Mouse (Mus musculus) ES-CJ7 (cell line): Measurements from ENCODE around the gene Surf1.

Experiments
- DNase-seq: peaks from one replicate; pipeline ENCODE4 v3.0.0; 2011; ENCODE audit warnings: low read depth, low spot score

The Surf1 gene

GRCm38 (mm10) chr2:26927745-26928476 lies 11.6 kb upstream of the Surf1 start:
- DNase-seq = no peak

GRCm38 (mm10) chr2:26921784-26922183 lies 5.5 kb upstream of the Surf1 start:
- DNase-seq = no peak

DNA sequence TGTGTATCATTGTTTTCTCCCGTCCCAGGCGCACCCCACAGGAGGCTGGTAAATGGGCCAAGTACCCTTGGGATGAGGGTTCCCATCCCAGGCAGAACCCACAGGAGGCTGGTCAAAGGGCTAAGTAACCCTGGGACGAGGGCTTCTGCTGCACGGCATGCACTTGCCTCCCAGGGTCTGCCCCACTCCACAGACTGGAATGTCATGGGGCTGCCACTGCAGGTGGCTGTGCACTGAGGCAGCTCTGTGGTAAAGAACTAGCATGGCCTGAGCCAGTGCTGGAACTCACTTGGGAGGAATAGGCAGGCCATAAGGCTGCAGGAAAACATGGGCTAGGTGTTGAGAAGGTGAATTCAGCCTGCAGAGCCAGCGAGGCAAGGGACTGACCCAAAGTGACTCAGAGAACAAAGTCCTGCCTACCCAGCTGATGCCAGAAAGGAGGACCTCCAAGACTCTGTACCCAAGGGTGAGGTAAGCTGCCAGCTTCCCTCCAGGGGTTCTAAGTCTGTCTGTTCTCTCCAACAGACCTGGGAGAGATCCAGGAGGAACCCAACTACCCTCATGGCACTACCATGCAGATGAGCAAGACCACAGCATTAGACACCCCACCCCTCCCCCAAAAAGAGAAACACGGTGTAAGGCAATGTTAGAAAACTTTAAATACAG lies 4.0 kb upstream of the Surf1 start:
- no peak for DNase-seq

DNA sequence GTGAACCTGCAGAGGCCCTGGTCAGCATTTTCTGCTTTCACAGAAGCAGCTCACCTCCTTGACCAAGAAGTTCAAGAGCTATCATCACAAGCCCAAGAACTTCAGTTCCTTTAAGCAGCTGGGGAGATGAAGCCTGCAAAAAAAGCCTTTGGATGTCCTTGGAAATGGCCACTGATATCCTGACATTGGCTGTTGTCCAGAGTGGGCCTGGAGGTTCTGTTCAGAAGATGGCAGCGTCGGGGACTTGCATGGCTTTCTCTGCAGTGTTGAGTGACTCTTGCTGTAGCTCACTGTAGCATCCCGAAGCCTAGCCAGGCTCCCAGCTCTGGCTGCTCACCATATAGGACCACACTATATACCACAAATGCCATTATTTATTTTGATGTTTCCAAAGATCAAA lies 3.4 kb upstream of the Surf1 start:
- no peak for DNase-seq

- no peak for DNase-seq
Observed at GRCm38 (mm10) chr2:26916738-26917137, 408 bp upstream of the Surf1 start.

GRCm38 (mm10) chr2:26914148-26914941 lies 2.0 kb downstream of the Surf1 start:
- no peak for DNase-seq

DNA sequence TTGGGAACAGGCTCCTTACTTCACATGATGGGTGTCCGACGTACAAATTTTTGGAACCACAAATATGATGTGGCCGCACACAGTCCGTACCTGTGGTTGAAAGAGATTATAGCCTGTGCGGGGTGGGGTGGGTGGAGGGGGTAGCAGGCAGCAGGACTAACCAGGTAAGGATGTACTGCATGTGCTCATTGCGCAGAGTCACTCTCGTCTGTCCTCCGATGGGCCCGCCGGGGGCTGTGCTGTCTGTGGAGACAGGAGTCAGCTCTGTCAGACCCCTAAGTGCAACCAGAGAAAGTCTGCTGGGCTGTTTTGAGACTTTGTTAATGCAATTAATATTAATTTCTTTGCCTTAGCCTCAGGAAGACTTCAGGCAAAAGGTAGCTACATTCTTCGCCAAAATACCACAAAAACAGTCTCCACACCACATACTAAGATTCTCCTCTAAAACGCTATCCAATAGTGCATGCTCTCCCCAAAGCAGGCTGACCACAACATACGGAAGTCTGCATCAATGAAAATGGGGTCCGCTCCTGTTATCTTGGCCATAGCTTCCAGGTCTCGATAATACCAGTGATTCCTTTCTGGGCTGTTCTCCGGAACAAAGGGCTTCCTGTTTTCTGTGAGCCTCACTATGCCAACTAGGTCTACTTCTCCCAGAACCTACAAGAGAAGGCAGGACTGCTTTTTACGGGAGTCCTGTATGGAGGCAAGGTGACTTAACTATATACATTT lies 2.7 kb downstream of the Surf1 start:
- no peak for DNase-seq

DNA sequence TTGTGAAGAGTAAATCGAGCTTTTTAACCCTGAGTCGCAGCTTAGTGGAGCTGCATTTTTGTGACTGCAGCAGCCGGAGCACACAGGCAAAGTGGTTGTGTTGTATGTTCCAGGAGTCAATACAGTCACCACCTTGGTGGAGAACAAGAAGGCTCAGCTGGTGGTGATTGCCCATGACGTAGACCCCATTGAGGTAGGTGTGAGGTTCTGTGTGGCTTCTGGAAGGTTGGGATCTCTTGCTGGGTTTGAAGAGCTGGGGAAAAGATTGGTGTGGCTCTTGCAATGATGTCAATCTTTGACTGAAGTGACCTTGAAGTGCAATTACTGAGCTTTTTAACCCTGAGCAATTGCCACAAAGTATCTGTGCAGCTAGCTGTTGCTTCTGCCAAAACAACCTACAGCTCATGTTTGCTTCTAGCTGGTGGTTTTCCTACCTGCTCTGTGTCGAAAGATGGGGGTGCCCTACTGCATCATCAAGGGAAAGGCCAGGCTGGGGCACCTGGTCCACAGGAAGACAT lies 4.0 kb downstream of the Surf1 start:
- DNase-seq = no peak

DNA sequence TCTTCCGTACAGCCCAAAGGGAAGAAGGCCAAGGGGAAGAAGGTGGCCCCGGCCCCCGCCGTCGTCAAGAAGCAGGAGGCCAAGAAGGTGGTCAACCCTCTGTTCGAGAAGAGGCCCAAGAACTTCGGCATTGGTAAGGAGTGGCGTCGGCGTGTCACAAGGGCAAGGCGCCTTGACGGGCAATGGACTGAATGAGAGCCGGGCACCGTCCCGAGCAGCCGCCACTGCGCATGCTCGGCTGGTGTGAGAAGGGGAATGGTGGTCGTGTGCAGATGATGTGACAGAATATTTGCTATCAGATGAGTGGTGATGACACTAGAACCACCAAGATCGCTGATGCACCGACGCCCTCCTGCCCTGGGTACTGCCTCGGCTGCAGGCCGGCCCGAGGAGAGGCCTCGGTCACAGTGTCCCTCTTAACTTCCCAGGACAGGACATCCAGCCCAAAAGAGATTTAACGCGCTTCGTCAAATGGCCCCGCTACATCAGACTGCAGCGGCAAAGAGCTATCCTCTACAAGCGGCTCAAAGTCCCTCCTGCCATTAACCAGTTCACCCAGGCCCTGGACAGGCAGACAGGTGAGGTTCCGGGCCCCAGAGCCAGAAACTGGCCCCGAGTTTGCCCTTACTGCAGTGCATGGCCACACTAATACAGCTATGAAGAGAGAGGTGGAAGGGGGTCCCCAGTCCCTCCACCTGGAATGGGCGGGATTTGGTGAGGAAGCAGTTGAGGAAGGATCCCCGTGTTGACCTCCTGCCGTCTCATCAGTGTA lies 5.2 kb downstream of the Surf1 start:
- peak; percentile 66 for DNase-seq

DNA sequence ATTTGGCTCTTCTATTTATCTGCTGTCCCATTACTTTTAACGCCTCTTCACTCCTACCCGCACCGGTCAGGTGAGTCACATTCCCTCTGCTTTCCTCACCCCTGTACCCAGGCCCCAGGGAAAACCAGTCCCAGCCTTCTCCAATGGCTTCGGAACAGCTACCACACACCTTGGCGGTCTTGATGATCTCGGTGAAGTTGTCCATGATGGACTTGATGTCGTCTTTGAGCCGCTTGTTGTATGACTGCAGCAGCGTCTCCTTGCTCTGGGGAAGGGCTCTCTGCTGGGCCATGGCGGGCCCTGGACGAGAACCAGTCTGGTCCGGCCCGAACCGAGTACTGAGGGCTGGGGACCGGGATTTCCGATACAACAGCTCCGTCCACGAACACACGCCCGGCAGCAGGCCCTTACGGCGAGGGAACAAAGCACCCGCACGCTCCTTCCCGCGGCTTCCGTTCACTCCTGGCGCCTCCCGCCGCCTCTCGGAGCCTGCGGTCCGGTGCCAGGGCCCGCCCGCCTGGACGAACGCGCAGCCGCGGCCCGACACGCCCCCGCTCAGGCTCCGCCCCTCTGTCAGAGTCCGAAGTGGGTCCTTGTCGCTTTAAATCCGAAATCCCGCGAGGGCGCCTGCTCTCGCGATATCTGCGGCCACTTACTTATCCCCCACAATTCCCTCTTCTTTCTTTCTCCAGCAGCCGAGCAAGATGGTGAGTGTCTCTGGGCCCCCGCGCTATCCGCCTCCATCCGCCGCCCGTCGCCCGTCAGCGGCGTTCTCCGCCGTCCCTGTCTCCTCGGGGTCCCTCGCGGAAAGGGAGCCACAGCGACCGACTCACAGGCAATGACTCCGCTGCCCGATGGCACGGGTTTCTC lies 6.0 kb downstream of the Surf1 start, which contains the start of the genes Med22 and Rpl7a:
Gene Med22, minus strand, starts transcription at position 554 of the 870 bp plus-strand sequence.
Gene Rpl7a, plus strand, starts transcription at position 641 of the 870 bp plus-strand sequence.
- peak; percentile 98 for DNase-seq

- no peak for DNase-seq
Observed at GRCm38 (mm10) chr2:26909387-26909784, 6.9 kb downstream of the Surf1 start.

DNA sequence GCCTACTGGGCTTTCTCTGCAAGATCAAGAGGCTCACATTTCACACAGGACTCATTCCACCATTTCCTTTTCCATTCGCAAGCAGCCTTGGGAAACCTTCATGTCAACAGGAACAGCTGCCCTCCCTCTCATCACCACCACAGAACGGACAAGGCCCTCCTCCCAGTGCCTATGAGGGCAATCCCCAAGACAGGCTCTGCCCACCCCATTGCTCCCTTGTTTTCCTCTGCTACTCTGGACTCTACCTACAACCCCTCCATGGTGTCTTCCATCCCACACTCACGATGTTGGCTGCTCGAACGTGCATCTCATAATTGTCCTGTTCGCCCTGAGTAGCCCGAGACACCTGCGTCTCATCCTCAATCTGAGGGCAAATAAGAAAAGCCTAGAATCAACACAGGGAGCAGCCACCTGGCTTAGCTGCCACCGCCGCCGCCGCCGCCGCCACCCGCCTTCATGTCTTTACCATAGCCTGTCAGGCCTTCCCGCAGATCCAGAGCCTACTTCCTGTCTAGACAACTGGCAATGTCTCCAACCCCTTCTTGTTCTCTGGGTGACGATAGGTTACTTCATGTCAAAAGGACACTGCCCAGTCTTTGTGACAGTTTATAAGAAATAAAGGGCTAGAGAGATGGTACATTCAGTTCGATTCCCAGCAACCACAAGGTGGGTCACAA lies 7.5 kb downstream of the Surf1 start:
- no peak for DNase-seq

- peak; percentile 55 for DNase-seq
Observed at GRCm38 (mm10) chr2:26907109-26907508, 9.2 kb downstream of the Surf1 start.

- no peak for DNase-seq
Observed at GRCm38 (mm10) chr2:26906431-26906830, 9.9 kb downstream of the Surf1 start.

DNA sequence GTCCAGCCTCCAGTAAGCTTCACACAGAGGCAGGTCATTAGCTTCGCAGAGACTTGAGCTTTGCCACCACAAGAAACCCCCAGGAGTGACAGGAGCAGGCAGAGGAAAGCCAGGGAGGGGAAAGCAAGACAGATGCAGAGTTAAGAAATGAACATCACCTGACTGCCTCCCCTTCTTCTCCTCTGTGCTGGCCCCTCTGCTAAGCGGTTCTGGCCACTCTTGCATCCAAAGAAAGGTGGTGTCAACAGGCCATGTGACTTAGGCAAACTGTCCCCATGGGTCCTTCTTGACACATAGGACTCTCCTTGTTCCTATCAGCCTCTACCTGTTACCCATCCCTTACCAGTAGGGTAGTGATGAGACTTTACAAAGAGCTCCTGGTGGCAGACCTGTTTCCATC lies 10.4 kb downstream of the Surf1 start:
- no peak for DNase-seq

DNA sequence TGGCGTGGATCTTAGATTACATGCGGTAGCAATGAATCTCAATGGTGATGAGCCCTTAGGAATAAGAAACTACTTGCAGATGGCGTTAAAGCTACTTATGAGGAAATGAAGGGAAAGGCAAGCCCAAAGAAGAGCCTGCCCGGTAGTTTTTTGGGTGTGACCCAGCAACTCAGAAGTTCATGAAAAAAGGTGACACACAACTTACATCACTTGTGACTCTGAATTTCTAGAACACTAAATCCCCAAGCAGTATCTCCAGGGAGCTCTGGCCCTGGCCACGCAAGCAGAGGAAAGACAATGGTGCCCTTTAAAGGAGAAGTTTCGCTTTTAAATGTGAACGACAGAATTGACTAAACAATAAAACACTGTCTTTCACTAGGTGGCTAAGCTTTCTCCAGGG lies 13.0 kb downstream of the Surf1 start:
- no peak for DNase-seq

- peak; percentile 98 for DNase-seq
Observed at GRCm38 (mm10) chr2:26902467-26903220, 13.7 kb downstream of the Surf1 start, which contains the start of gene Surf6. Surf6 (minus strand) TSS chr2:26902879.

- DNase-seq = no peak
Observed at GRCm38 (mm10) chr2:26901834-26902400, 14.4 kb downstream of the Surf1 start.
